Mouse (Mus musculus) bone marrow macrophage, adult 2 months (primary cell): Measurements from ENCODE around the gene Cand2. TPM values are rescaled to one million over a fixed set of nuclear protein-coding genes. Genes with fewer than 3 reads are reported as not detected.
"Not testable (repeated sequence)": the region's sequence is repeated elsewhere in the genome, so short reads cannot be mapped to it uniquely, and the experiment has no call there.

Experiments used
- H3K27ac ChIP-seq: 2 replicates; pipeline ENCODE4 v1.5.1; 2012; ENCODE audit warnings: low read depth, low read length; ENCODE audit not compliant: insufficient read depth
- H3K4me1 ChIP-seq: 2 replicates; pipeline ENCODE4 v1.6.1; 2012; ENCODE audit warnings: low read length; ENCODE audit not compliant: control insufficient read depth, insufficient read depth
- H3K4me3 ChIP-seq: 2 replicates; pipeline ENCODE4 v1.5.1; 2012; ENCODE audit warnings: mild to moderate bottlenecking, low read length, moderate library complexity; ENCODE audit not compliant: insufficient read depth
- CTCF ChIP-seq: IDR thresholded peaks from 2 replicates; pipeline ENCODE4 v1.5.1; 2012; ENCODE audit warnings: low read depth, mild to moderate bottlenecking, low read length, moderate library complexity
- POLR2A ChIP-seq: IDR thresholded peaks from 2 replicates; pipeline ENCODE4 v1.6.1; 2012; ENCODE audit warnings: mild to moderate bottlenecking, low read depth, low read length, borderline replicate concordance
- polyA plus RNA-seq: library from polyadenylated mRNA; stranded (reverse); fragments of >200 nt; gene quantifications from 2 replicates; pipeline ENCODE4 v1.2.4, GENCODE M21; 2012; ENCODE audit not compliant: missing spikeins, insufficient read depth, insufficient read length

Gene Cand2
- polyA plus RNA-seq, 1 experiment: 0.40 TPM

DNA sequence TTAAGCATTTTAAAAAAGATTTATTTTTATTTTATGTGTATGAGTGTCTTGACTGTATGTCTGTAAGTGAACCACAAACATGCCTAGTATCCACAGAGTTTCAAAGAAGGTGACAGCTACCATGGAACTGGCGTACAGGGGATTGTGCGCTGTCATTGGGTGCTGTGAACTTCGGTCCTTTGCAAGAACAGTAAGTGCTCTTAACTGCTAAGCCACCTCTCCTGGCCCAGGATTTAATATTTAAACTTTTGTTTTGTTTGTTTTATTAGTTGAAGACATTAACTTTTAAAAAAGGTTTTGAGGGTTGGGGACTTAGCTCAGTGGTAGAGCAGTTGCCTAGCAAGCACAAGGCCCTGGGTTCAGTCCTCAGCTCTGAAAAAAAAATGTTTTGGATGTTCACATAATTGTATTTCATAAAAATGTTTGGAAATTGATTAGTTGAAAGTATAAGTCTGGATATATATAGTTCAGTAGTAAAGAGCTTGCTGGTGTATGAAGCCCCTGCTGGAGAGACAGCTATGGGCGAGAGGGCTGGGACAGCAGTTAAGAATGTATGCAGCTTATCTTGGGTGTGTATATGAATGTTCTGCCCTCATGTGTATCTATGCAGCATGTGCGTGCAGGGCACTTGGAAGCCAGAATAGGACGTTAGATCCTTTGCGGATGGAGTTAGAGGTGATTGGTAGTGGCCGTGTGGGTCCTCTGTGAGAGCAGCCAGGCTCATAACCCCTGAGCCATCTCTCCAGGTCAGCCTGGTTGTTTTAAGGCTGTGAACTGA lies 47.1 kb downstream of the Cand2 start:
- Histone ChIP-seq H3K4me1 (peaks cover 3% of the 10 kb centered on the region; the same call in 1 of the 2 replicates), H3K27ac (no peak overlapping the region), H3K4me3 (no peak overlapping the region)
- TF ChIP-seq POLR2A: no peak
- no peak for TF ChIP-seq CTCF

DNA sequence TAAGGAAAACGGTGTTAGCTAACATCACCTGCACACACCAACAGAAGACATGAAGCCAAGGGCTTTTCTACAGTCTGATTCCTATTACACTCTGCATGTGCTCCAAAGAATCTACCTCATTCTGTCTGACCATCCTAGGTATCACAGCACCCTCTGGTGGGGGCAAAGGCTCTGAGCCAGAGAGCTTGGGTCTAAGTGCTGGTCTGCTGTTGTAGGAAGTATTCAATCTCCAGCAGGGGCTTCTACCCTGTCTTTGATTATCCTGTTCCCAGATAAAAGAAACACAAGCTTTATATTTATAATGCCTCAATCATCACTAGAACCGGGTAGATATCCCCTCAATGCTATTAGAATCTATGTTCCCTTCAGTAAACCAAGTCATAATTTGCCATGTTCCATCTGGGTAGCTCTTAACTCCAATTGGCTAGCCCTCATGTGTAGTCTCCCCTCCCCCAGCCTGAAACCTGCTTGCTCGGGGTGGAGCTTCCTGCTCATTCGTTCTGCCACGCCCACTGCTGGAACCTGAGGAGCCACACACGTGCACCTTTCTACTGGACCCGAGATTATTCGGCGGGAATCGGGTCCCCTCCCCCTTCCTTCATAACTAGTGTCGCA lies 49.6 kb downstream of the Cand2 start:
- H3K4me3 ChIP-seq: peak overlapping the region; percentile 29; the same call in 1 of the 2 replicates
- not testable (repeated sequence) for H3K4me1 ChIP-seq, H3K27ac ChIP-seq
- peak; percentile 65 for TF ChIP-seq CTCF

DNA sequence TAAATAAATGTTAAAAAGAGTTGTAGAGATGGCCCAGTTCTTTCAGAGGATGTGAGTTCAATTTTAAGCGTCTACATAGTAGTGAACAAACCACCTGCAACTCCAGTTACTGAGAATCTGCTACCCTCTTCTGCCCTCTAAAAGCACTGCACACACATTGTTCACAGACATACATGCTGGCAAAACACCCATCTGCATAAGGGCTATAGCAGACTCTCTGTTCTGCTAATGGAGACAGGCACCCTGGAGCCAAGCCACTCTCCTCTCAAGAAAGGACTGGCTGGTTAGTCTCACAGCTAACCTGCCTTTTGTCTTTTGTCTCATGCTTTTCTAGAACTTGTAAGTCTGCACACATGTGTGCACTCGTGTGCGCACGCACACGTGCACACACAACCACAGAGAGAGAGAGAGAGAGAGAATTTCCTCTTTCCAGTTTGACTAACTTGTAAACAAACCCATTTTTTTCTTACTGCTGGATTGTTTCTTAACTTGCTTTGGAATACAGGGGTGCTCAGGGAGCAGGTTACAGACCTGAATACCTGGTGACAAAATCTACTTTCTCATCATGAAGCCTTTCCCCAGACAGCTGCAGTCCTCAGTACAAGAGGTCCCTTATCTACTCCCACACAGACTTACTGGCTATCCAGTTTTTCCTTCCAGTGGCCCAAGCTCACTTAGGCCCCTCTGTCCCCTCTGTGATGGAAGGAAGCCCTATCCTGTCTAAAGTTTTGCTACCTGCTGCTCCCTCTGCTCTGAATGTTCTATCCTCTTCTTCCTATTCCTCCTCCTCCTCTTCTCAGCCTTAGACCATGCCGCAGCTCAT lies 56.7 kb downstream of the Cand2 start:
- H3K27ac ChIP-seq: peak overlapping the region; percentile 12; the same call in 1 of the 2 replicates
- TF ChIP-seq CTCF (no peak), POLR2A (no peak)
- H3K4me3 ChIP-seq: no peak overlapping the region
- peaks cover 10% of the 10 kb centered on the region for H3K4me1 ChIP-seq

DNA sequence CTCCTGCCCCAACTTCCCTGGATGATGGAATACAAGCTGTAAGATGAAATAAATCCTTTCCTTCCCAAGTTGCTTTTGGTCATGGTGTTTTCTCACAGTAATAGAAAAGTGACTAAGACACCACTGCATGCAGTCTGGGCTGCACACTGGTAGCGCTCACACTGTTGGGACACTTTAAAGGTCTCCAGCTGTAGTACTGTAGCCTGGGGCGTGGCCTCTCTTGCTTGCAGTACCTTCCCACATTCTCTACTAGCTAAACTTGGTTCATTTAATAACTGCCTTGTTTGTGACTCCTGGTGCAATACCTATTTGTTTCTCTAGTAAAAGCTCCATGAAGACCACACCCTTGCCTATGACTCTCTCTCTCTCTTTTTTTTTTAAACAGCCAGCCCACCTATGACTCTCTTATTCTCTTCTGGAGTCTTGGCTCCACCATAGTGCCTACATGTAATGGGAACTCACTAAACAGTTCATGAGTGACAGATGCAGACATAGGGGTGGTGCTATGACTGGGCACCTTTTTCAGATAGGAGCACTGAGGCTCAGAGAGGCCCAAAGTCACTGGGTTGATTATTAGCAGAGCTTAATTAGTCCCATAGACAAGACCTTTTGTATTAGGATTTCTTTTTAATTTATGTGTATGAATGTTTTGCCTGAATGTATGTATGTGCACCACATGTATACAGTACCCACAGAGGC lies 58.0 kb downstream of the Cand2 start:
- H3K27ac ChIP-seq: no peak overlapping the region
- TF ChIP-seq CTCF (no peak), POLR2A (no peak)
- no peak overlapping the region for H3K4me3 ChIP-seq
- peaks cover 17% of the 10 kb centered on the region for H3K4me1 ChIP-seq

DNA sequence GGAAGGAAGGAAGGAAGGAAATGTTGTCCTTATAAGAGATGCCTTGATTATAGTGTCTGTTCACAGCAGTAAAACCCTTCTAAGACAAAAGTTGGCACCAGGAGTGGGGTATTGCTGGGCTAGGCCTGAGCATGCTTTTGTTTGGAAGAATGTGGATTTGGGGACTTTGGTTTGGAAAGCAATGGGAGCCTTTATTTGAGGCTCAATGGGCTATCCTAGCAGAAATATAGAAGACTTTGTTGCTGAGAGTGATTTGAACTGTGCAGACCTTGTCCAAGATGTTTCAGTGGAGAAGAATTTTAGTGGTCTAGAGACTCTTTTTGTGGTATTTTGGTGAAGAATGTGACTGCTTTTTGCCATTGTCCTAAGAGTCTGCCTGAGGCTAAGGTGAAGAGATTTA lies 59.5 kb downstream of the Cand2 start:
- no peak for TF ChIP-seq CTCF
- no peak for TF ChIP-seq POLR2A
- no peak overlapping the region for H3K27ac ChIP-seq
- peaks cover 17% of the 10 kb centered on the region for H3K4me1 ChIP-seq
- no peak overlapping the region for H3K4me3 ChIP-seq

DNA sequence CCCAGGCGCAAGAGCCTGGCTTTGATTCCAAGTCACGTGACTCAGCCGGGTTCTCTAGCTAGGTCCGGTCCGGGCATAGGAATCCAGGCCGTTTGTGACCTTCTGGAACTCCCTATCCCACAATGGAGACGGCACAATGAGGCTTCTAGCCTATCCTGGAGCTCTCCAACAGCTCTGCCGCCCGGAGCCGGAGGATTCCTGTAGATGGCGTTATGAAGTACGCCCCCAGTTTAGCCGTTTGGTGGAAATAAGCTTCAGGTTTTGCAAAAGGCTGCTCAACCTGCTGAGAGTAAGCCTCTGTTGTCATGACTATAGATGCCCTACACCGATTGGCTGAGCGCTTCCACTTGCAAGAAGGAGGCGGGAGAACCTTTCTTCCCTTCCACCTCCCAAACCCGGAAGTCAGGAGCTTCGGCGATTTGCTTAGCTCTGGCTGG lies 63.8 kb downstream of the Cand2 start, which contains the start of gene Efcab12:
Gene Efcab12, minus strand, starts transcription at position 252 of the 437 bp plus-strand sequence.
- TF ChIP-seq POLR2A (no peak), CTCF (no peak)
- peaks cover 8% of the 10 kb centered on the region for H3K4me1 ChIP-seq
- H3K27ac ChIP-seq: no peak within 1 kb of the TSS
- no peak within 1 kb of the TSS for H3K4me3 ChIP-seq

- TF ChIP-seq CTCF: no peak
- TF ChIP-seq POLR2A: no peak
- H3K4me1 ChIP-seq: peaks cover 8% of the 10 kb centered on the region
- H3K27ac ChIP-seq: no peak overlapping the region
- no peak overlapping the region for H3K4me3 ChIP-seq
Measured at GRCm38 (mm10) chr6:115838745-115839144, 64.4 kb downstream of the Cand2 start.

- no peak overlapping the region for H3K4me3 ChIP-seq
- no peak overlapping the region for H3K27ac ChIP-seq
- peaks cover 3% of the 10 kb centered on the region; the same call in 1 of the 2 replicates for H3K4me1 ChIP-seq
- TF ChIP-seq CTCF: no peak
- no peak for TF ChIP-seq POLR2A
Measured at GRCm38 (mm10) chr6:115845006-115845405, 70.7 kb downstream of the Cand2 start.

GRCm38 (mm10) chr6:115846640-115847411 lies 72.5 kb downstream of the Cand2 start:
- H3K4me1 ChIP-seq: peaks cover 3% of the 10 kb centered on the region; the same call in 1 of the 2 replicates
- no peak for TF ChIP-seq POLR2A
- TF ChIP-seq CTCF: peak; percentile 73
- H3K27ac ChIP-seq: peak overlapping the region; percentile 67
- H3K4me3 ChIP-seq: no peak overlapping the region
